In the genomic region with DNA sequence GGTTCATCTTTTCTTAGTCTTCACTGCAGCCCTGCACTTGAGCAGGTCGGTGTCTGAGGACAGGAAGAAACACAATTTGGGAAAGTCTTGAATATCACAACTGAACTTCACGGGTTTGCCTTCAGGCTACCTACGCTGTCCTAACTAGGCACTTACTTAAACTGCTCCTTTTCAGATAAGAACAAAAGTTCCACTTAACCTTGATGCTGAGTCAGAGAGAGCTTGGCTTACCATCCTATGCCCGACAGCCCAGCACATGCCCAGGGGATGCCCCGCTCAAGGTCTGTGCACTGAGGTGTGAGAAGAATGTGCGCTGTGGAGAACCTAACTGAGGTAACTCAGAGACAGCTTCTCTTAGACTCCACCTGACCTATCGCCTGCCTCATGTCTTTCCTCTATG, we compare ENCODE assay signal across 13 mouse cellular contexts.
DNase-seq lines count a peak whose midpoint lies in the region; ATAC-seq and TF ChIP-seq lines count a peak whose summit lies in the region.
"Had no signal": no experiment of that assay in that cellular context is flagged by ENCODE, and none has a peak within 500 bp of the region (broad histone marks: within the 10 kb centered on the region; RNA-seq: fewer than 3 reads in every experiment).

No protein-coding gene starts in this region.

- H3K4me2 ChIP-seq in liver, embryonic 14.5 days (ENCODE audit: low read depth), result no peak overlapping the region
- H3K4me2 ChIP-seq in liver, embryonic 11.5 days, result no peak overlapping the region
- H3K4me2 ChIP-seq in neural tube, embryonic 15.5 days, result no peak overlapping the region
- no peak overlapping the region for H3K4me2 ChIP-seq in hindbrain, postnatal 0 days (ENCODE audit: low read depth, low read length)
- H3K4me2 ChIP-seq: embryonic facial prominence, embryonic 12.5 days; liver, embryonic 15.5 days; midbrain, embryonic 12.5 days had no signal

- H3K9me3 ChIP-seq in liver, embryonic 14.5 days (ENCODE audit: control insufficient read depth, low read length), result no peaks in the 10 kb centered on the region
- no peaks in the 10 kb centered on the region for H3K9me3 ChIP-seq in liver, embryonic 11.5 days (ENCODE audit: control insufficient read depth, low read length)
- no peaks in the 10 kb centered on the region for H3K9me3 ChIP-seq in neural tube, embryonic 15.5 days (replicated peaks)
- H3K9me3 ChIP-seq in hindbrain, postnatal 0 days (ENCODE audit: low read length), result no peaks in the 10 kb centered on the region
- H3K9me3 ChIP-seq: embryonic facial prominence, embryonic 12.5 days; liver, embryonic 15.5 days; midbrain, embryonic 12.5 days had no signal

- TF ChIP-seq CTCF in liver, embryonic 14.5 days (IDR thresholded peaks at IDR 0.05; ENCODE audit: low read depth), result no peak
- no peak for TF ChIP-seq CTCF in hindbrain, postnatal 0 days (IDR thresholded peaks at IDR 0.05; ENCODE audit: low read depth)

- WGBS in liver, embryonic 14.5 days (ENCODE audit: insufficient replicate concordance), result 52% methylated on average over 7 of the region's 7 CpGs
- 81% methylated on average over 7 of the region's 7 CpGs for WGBS in liver, embryonic 11.5 days
- WGBS in neural tube, embryonic 15.5 days, result 95% methylated on average over 7 of the region's 7 CpGs
- 94% methylated on average over 7 of the region's 7 CpGs for WGBS in hindbrain, postnatal 0 days

- ATAC-seq in liver, embryonic 14.5 days (ENCODE audit: insufficient read depth), result peak; percentile 31; the same call in 1 of the 2 replicates
- no peak for ATAC-seq in liver, embryonic 11.5 days (replicated peaks; ENCODE audit: low FRiP score)
- no peak for ATAC-seq in neural tube, embryonic 15.5 days (ENCODE audit: low FRiP score)
- no peak for ATAC-seq in hindbrain, postnatal 0 days

- no peak for TF ChIP-seq EP300 in liver, embryonic 14.5 days (IDR thresholded peaks at IDR 0.05; ENCODE audit: low read depth)

- peaks cover 6 to 46% of the 10 kb centered on the region in 2 experiments for H3K4me1 ChIP-seq in liver, embryonic 14.5 days (replicated peaks; ENCODE audit: control insufficient read depth in 2 of 2, insufficient read depth in 2 of 2, low read length in 1 of 2)
- peaks cover 25% of the 10 kb centered on the region for H3K4me1 ChIP-seq in liver, embryonic 11.5 days (replicated peaks; ENCODE audit: control insufficient read depth, insufficient read depth, low read length)
- 0 out of 2 replicates have a peak, but pooled peaks cover 9% of the 10 kb centered on the region for H3K4me1 ChIP-seq in neural tube, embryonic 15.5 days
- H3K4me1 ChIP-seq in hindbrain, postnatal 0 days (ENCODE audit: insufficient read depth, low read length), result no peaks in the 10 kb centered on the region

- no peak overlapping the region for H3K9ac ChIP-seq in liver, embryonic 14.5 days (replicated peaks)
- H3K9ac ChIP-seq in liver, embryonic 11.5 days (ENCODE audit: low read depth, low read length), result no peak overlapping the region
- H3K9ac ChIP-seq in neural tube, embryonic 15.5 days (replicated peaks), result no peak overlapping the region
- H3K9ac ChIP-seq in hindbrain, postnatal 0 days (replicated peaks; ENCODE audit: low read length), result no peak overlapping the region
- H3K9ac ChIP-seq: embryonic facial prominence, embryonic 12.5 days; liver, embryonic 15.5 days; midbrain, embryonic 12.5 days had no signal

- no peak overlapping the region for H3K27ac ChIP-seq in liver, embryonic 14.5 days
- no peak overlapping the region for H3K27ac ChIP-seq in liver, embryonic 11.5 days (ENCODE audit: low read depth, low read length)
- H3K27ac ChIP-seq in neural tube, embryonic 15.5 days (replicated peaks), result no peak overlapping the region
- H3K27ac ChIP-seq in hindbrain, postnatal 0 days, result no peak overlapping the region
- H3K27ac ChIP-seq: embryonic facial prominence, embryonic 12.5 days; liver, embryonic 15.5 days; midbrain, embryonic 12.5 days had no signal

- H3K27me3 ChIP-seq in liver, embryonic 14.5 days (ENCODE audit: control insufficient read depth, insufficient read depth, low read length), result no peaks in the 10 kb centered on the region
- no peaks in the 10 kb centered on the region for H3K27me3 ChIP-seq in liver, embryonic 11.5 days (replicated peaks; ENCODE audit: control insufficient read depth, insufficient read depth, low read length)
- H3K27me3 ChIP-seq in neural tube, embryonic 15.5 days (replicated peaks), result no peaks in the 10 kb centered on the region
- H3K27me3 ChIP-seq in hindbrain, postnatal 0 days (ENCODE audit: insufficient read depth, low read length), result no peaks in the 10 kb centered on the region
- H3K27me3 ChIP-seq: embryonic facial prominence, embryonic 12.5 days; liver, embryonic 15.5 days; midbrain, embryonic 12.5 days had no signal

- peak; percentile 69 for DNase-seq in adrenal gland, adult 2 months
- no peak for DNase-seq in adrenal gland, postnatal 10 days
- DNase-seq in liver, embryonic 14.5 days (ENCODE audit: low read depth in 3 of 3, low spot score in 3 of 3), result no peak
- no peak for DNase-seq in liver, embryonic 11.5 days (ENCODE audit: low spot score)
- DNase-seq in kidney, postnatal 25 days, result peak; percentile 50 to 80
- no peak for DNase-seq in hindbrain, postnatal 0 days (ENCODE audit: low spot score)
- DNase-seq in frontal cortex, postnatal 25 days (ENCODE audit: low spot score in 2 of 2), result no peak
- DNase-seq: cerebellum, postnatal 25 days; heart, postnatal 14 days had no signal

- no peak overlapping the region for H3K4me3 ChIP-seq in liver, embryonic 14.5 days (ENCODE audit: insufficient read depth in 1 of 2, low read depth in 2 of 2, low read length in 2 of 2)
- H3K4me3 ChIP-seq in liver, embryonic 11.5 days (ENCODE audit: low read depth, low read length), result no peak overlapping the region
- no peak overlapping the region for H3K4me3 ChIP-seq in neural tube, embryonic 15.5 days (replicated peaks)
- no peak overlapping the region for H3K4me3 ChIP-seq in hindbrain, postnatal 0 days (ENCODE audit: low read length)
- H3K4me3 ChIP-seq: embryonic facial prominence, embryonic 12.5 days; liver, embryonic 15.5 days; midbrain, embryonic 12.5 days had no signal

- H3K36me3 ChIP-seq in liver, embryonic 14.5 days (replicated peaks; ENCODE audit: control insufficient read depth, insufficient read depth, low read depth), result no peaks in the 10 kb centered on the region
- H3K36me3 ChIP-seq in liver, embryonic 11.5 days (ENCODE audit: control insufficient read depth, insufficient read depth, low read length), result no peaks in the 10 kb centered on the region
- H3K36me3 ChIP-seq in neural tube, embryonic 15.5 days, result peaks cover 30% of the 10 kb centered on the region
- H3K36me3 ChIP-seq in hindbrain, postnatal 0 days (ENCODE audit: insufficient read depth, low read length), result 0 out of 2 replicates have a peak, but pooled peaks cover 7% of the 10 kb centered on the region
- H3K36me3 ChIP-seq: liver, embryonic 15.5 days had no signal

Comparison
In these comparisons a context has a peak if more than half of its experiments do, and no peak if none do; other contexts are left out.
1. DNase-seq: peak in adrenal gland, adult 2 months (single experiment) and kidney, postnatal 25 days (2 of 2); none in adrenal gland, postnatal 10 days (single experiment), liver, embryonic 14.5 days (0 of 3), liver, embryonic 11.5 days (single experiment), hindbrain, postnatal 0 days (single experiment) and frontal cortex, postnatal 25 days (0 of 2).